Mouse (Mus musculus) CH12.LX (cell line): Measurements from ENCODE around the gene Lpin2. TPM values are rescaled to one million over a fixed set of nuclear protein-coding genes. Genes with fewer than 3 reads are reported as not detected.

Source experiments
- DNase-seq: peaks from one replicate; pipeline ENCODE4 v3.0.0-alpha.2; 2013; ENCODE audit errors: extremely low read depth
- H3K27ac ChIP-seq: 2 replicates; pipeline ENCODE4 v1.5.1; 2012; ENCODE audit warnings: low read depth, mild to moderate bottlenecking, control low read depth, moderate library complexity; ENCODE audit not compliant: insufficient read depth
- H3K27me3 ChIP-seq: replicated peaks from 2 replicates; pipeline ENCODE3; 2012; ENCODE audit warnings: inconsistent platforms
- H3K36me3 ChIP-seq, 2 experiments: replicated peaks in 1 of 2; 2 replicates each; pipeline versions ENCODE3 to v1.6.1; 2012; ENCODE audit warnings: inconsistent platforms in 1 of 2, low read length in 1 of 2, mild to moderate bottlenecking in 1 of 2, mixed read lengths in 1 of 2, moderate library complexity in 1 of 2; ENCODE audit not compliant: control insufficient read depth in 1 of 2, insufficient read depth in 1 of 2
- H3K4me1 ChIP-seq, 2 experiments: 2 replicates each; pipeline ENCODE4 v1.6.1; 2012; ENCODE audit warnings: inconsistent platforms in 1 of 2, moderate library complexity in 1 of 2; ENCODE audit not compliant: insufficient read depth in 2 of 2, control insufficient read depth in 1 of 2
- H3K4me2 ChIP-seq: 2 replicates; pipeline ENCODE4 v1.6.1; 2012; ENCODE audit warnings: low read depth, mild to moderate bottlenecking, control low read depth; ENCODE audit not compliant: poor library complexity, insufficient read depth, severe bottlenecking
- H3K4me3 ChIP-seq, 3 experiments: fragments of 150-350 bp in 1 of 3; sonication (generic) in 1 of 3; replicated peaks in 1 of 3; 2 replicates each; pipeline versions ENCODE3 to v1.5.1; 2011 to 2012; ENCODE audit warnings: low read depth in 2 of 3, low read length in 2 of 3, mild to moderate bottlenecking in 2 of 3, moderate library complexity in 2 of 3, control low read depth in 1 of 3, improper control_type of control experiment in 1 of 3, inconsistent platforms in 1 of 3, mixed read lengths in 1 of 3; ENCODE audit not compliant: poor library complexity in 1 of 3
- H3K79me2 ChIP-seq: replicated peaks from 2 replicates; pipeline ENCODE4 v1.6.1; 2012; ENCODE audit warnings: mild to moderate bottlenecking, moderate library complexity; ENCODE audit not compliant: control insufficient read depth, poor library complexity, insufficient read depth, severe bottlenecking; ENCODE audit errors: extremely low read depth
- H3K9ac ChIP-seq: 2 replicates; pipeline ENCODE4 v1.6.1; 2012; ENCODE audit warnings: low read depth, mild to moderate bottlenecking, control low read depth, moderate library complexity; ENCODE audit not compliant: insufficient read depth
- H3K9me3 ChIP-seq: replicated peaks from 2 replicates; pipeline ENCODE3; 2012; ENCODE audit warnings: low read length, inconsistent platforms, mixed read lengths
- BHLHE40 ChIP-seq: IDR thresholded peaks from 2 replicates; pipeline ENCODE4 v1.6.1; 2011; ENCODE audit warnings: mild to moderate bottlenecking, low read depth, low read length, improper control_type of control experiment
- CHD2 ChIP-seq: IDR thresholded peaks from 2 replicates; pipeline ENCODE4 v1.6.1; 2011; ENCODE audit warnings: low read length, improper control_type of control experiment
- CTCF ChIP-seq, 2 experiments: IDR thresholded peaks in 1 of 2; conservative IDR thresholded peaks in 1 of 2; 2 replicates each; pipeline ENCODE4 v1.5.1; 2011 to 2012; ENCODE audit warnings: low read depth in 2 of 2, low read length in 2 of 2, improper control_type of control experiment in 1 of 2, inconsistent platforms in 1 of 2, mild to moderate bottlenecking in 1 of 2, moderate library complexity in 1 of 2
- E2F4 ChIP-seq: IDR thresholded peaks from 2 replicates; pipeline ENCODE4 v1.6.1; 2011; ENCODE audit warnings: low read depth, low read length, improper control_type of control experiment; ENCODE audit not compliant: insufficient replicate concordance
- ELF1 ChIP-seq: IDR thresholded peaks from 2 replicates; pipeline ENCODE4 v1.6.1; 2014; ENCODE audit warnings: low read depth, mild to moderate bottlenecking, inconsistent platforms, low read length, improper control_type of control experiment
- ETS1 ChIP-seq: conservative IDR thresholded peaks from 2 replicates; pipeline ENCODE4 v1.6.1; 2012; ENCODE audit warnings: low read depth, mild to moderate bottlenecking, inconsistent platforms, low read length, improper control_type of control experiment, moderate library complexity
- GABPA ChIP-seq: IDR thresholded peaks from 2 replicates; pipeline ENCODE4 v1.6.1; 2012; ENCODE audit warnings: low read depth, low read length, improper control_type of control experiment, inconsistent platforms; ENCODE audit not compliant: insufficient replicate concordance
- HCFC1 ChIP-seq: IDR thresholded peaks from 2 replicates; pipeline ENCODE4 v1.6.1; 2012; ENCODE audit warnings: low read depth, mild to moderate bottlenecking, inconsistent platforms, low read length, improper control_type of control experiment
- JUND ChIP-seq: conservative IDR thresholded peaks from 2 replicates; pipeline ENCODE4 v1.6.1; 2011; ENCODE audit warnings: low read depth, low read length, improper control_type of control experiment
- KAT2A ChIP-seq: IDR thresholded peaks from 2 replicates; pipeline ENCODE4 v1.6.1; 2012; ENCODE audit warnings: low read length, improper control_type of control experiment, inconsistent platforms; ENCODE audit not compliant: insufficient replicate concordance
- MAX ChIP-seq: IDR thresholded peaks from 2 replicates; pipeline ENCODE4 v1.6.1; 2011; ENCODE audit warnings: low read length, improper control_type of control experiment
- MAZ ChIP-seq: IDR thresholded peaks from 2 replicates; pipeline ENCODE4 v1.6.1; 2012; ENCODE audit warnings: low read depth, mild to moderate bottlenecking, inconsistent platforms, low read length, improper control_type of control experiment, moderate library complexity
- MXI1 ChIP-seq: IDR thresholded peaks from 2 replicates; pipeline ENCODE4 v1.6.1; 2011; ENCODE audit warnings: mild to moderate bottlenecking, low read depth, low read length, improper control_type of control experiment
- MYC ChIP-seq: IDR thresholded peaks from 2 replicates; pipeline ENCODE4 v1.6.1; 2011; ENCODE audit warnings: low read depth, mild to moderate bottlenecking, improper control_type of control experiment, low read length
- NELFE ChIP-seq: IDR thresholded peaks from 2 replicates; pipeline ENCODE4 v1.6.1; 2011; ENCODE audit warnings: low read depth, low read length, improper control_type of control experiment
- RAD21 ChIP-seq: IDR thresholded peaks from 2 replicates; pipeline ENCODE4 v1.6.1; 2011; ENCODE audit warnings: low read depth, mild to moderate bottlenecking, low read length, improper control_type of control experiment, moderate library complexity
- UBTF ChIP-seq: IDR thresholded peaks from 2 replicates; pipeline ENCODE4 v1.6.1; 2012; ENCODE audit warnings: low read depth, mild to moderate bottlenecking, inconsistent platforms, low read length, improper control_type of control experiment, moderate library complexity
- USF2 ChIP-seq: conservative IDR thresholded peaks from 2 replicates; pipeline ENCODE4 v1.6.1; 2011; ENCODE audit warnings: low read depth, low read length, improper control_type of control experiment
- ZNF384 ChIP-seq: IDR thresholded peaks from 2 replicates; pipeline ENCODE4 v1.6.1; 2012; ENCODE audit warnings: low read depth, low read length, improper control_type of control experiment, inconsistent platforms
- dilution Hi-C: fragments of 300-500 bp; cut with MboI; formaldehyde crosslinking; loops from 2 replicates; pipeline ENCODE4 v1.14.3; 2020; ENCODE audit warnings: low sequenced_read_pairs; ENCODE audit not compliant: extremely low pct_unique_long_range_greater_than_20kb, extremely low pct_ligation_motif_present
- in situ Hi-C: fragments of 300-500 bp; cut with MboI; formaldehyde crosslinking; loops from 3 replicates; pipeline ENCODE4 v1.14.3; 2019; ENCODE audit warnings: low sequenced_read_pairs, low pct_ligation_motif_present, low pct_unique_long_range_greater_than_20kb, mixed read lengths
- polyA plus RNA-seq: library from polyadenylated mRNA; unstranded; fragments of >175 nt; gene quantifications from 2 replicates; pipeline ENCODE4 v1.2.1, GENCODE M21; 2012; ENCODE audit warnings: low read depth; ENCODE audit not compliant: insufficient read length
- total RNA-seq, 2 experiments: library from RNA; depleted of rRNA; stranded (reverse); fragments of 300-350 nt in 1 of 2; fragments of >200 nt in 1 of 2; gene quantifications; 2 replicates each; pipeline ENCODE4 v1.2.3; 2012 to 2014

Gene Lpin2
- total and polyA plus RNA-seq, 3 experiments: 25.4 to 31.4 (median 28.1) TPM

DNA sequence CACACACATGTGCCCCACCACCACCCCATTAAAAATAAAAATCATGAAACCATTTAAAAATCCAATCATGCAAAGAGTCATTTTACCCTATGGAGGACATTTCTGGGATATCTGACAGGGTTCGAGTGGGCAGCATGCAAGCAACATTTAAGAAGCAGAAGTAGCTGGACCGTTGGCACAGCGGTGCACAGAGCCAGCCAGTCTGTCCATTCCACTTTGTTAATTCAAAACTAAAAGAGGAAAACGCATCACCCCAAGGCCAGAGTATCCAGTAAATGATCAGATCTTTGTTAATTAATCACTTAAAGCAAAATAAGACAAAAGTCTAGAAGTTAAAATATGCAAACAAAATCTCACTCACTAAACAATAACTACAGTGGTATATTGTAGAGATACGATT is 46.5 kb upstream of the Lpin2 start:
- Histone ChIP-seq H3K9me3 (no peaks in the 10 kb centered on the region), H3K4me2 (no peak overlapping the region), H3K4me1 (peaks cover 5 to 8% of the 10 kb centered on the region in 2 experiments; a peak in 3 of 4 replicates), H3K27me3 (no peaks in the 10 kb centered on the region), H3K79me2 (no peaks in the 10 kb centered on the region), H3K27ac (no peak overlapping the region), H3K36me3 (no peaks in the 10 kb centered on the region), H3K9ac (no peak overlapping the region), H3K4me3 (no peak overlapping the region)
- no peak for DNase-seq
- dilution Hi-C loops: no loop called here
- in situ Hi-C loops: no loop called here
- TF ChIP-seq ETS1 (no peak), KAT2A (no peak), ZNF384 (no peak), ELF1 (no peak), UBTF (no peak), MAZ (no peak), CTCF (conservative IDR thresholded peaks at IDR 0.05 in 1 of 2, IDR thresholded peaks at IDR 0.05 in 1 of 2; ENCODE audit: low read depth in 2 of 2, low read length in 2 of 2) (no peak), MAX (no peak), BHLHE40 (no peak), HCFC1 (no peak), RAD21 (no peak), NELFE (no peak), CHD2 (no peak)

DNA sequence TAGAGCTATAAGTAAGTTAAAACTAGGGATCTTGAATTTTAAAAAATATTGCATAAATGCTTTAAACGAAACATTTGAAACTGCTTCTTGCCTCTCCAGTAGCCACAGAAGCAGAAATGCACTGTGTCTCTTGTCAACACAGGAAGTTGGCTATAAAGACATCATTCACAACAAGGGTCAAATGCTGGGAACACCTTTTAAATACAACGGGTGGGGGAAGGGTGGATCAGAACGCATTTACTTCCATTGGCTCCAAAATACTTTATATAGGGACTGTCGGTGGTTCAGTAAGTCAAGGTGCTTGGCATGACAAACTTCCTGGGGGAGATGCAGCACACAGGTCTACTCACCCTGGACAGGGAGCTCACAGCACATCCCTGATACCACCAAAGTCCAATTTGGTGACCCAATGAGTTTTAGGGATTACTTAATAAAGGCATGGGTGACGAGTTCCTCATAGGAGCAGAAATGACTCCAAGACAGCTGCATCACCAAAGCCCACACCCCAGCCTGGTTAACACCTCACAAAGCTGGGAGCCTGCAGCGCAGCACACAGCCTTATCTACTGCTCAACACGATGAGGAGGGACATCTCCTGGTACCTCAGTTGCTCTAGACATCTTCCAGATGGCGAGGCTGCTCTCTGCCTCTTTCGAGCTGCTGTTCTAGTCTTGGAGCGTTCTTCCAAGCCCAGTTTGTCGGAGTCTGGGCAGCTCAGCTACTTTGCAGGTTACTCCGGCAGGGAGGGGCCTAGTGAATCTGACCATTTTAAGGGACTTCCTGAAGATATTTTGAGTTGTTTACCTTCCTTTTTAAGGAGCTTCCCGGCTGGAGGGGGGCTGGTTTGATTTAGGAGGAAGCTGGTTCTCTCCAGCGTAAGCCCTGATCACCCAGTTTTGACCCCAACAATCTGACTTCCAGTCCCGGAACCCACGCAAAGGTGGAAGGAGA is 45.7 kb upstream of the Lpin2 start:
- no peak overlapping the region for H3K9ac ChIP-seq
- no peaks in the 10 kb centered on the region for H3K36me3 ChIP-seq
- no peak for DNase-seq
- H3K4me2 ChIP-seq: no peak overlapping the region
- H3K27me3 ChIP-seq: no peaks in the 10 kb centered on the region
- dilution Hi-C loops: no loop called here
- H3K4me1 ChIP-seq: peaks cover 5 to 8% of the 10 kb centered on the region in 2 experiments; a peak in 3 of 4 replicates
- in situ Hi-C loops: no loop called here
- H3K9me3 ChIP-seq: no peaks in the 10 kb centered on the region
- no peaks in the 10 kb centered on the region for H3K79me2 ChIP-seq
- no peak overlapping the region for H3K27ac ChIP-seq
- no peak overlapping the region for H3K4me3 ChIP-seq
- no peak for TF ChIP-seq ETS1
- no peak for TF ChIP-seq UBTF
- TF ChIP-seq KAT2A: no peak
- TF ChIP-seq JUND: no peak
- no peak for TF ChIP-seq MXI1
- no peak for TF ChIP-seq MYC
- TF ChIP-seq USF2: no peak
- no peak for TF ChIP-seq GABPA
- no peak for TF ChIP-seq NELFE
- TF ChIP-seq CTCF (conservative IDR thresholded peaks at IDR 0.05 in 1 of 2, IDR thresholded peaks at IDR 0.05 in 1 of 2; ENCODE audit: low read depth in 2 of 2, low read length in 2 of 2): no peak
- TF ChIP-seq E2F4: no peak
